Mouse (Mus musculus) liver, embryonic 12.5 days (tissue): Measurements from ENCODE around the gene Xirp2. TPM values are rescaled to one million over a fixed set of nuclear protein-coding genes. Genes with fewer than 3 reads are reported as not detected.
"Not testable (repeated sequence)": the region's sequence is repeated elsewhere in the genome, so short reads cannot be mapped to it uniquely, and the experiment has no call there.

ENCODE experiments used
- ATAC-seq: fragments of 200-750 bp; cut with Nextera tagmentation; 2 replicates; pipeline ENCODE4 v1.8.0; 2017; ENCODE audit warnings: moderate number of reproducible peaks, mild to moderate bottlenecking, moderate library complexity
- H3K27ac ChIP-seq: fragments of 300-500 bp; sonication (generic); 2 replicates; pipeline ENCODE4 v1.5.1; 2016; ENCODE audit warnings: mild to moderate bottlenecking
- H3K27me3 ChIP-seq: fragments of 300-500 bp; sonication (generic); replicated peaks from 2 replicates; pipeline ENCODE4 v1.6.1; 2016; ENCODE audit warnings: mild to moderate bottlenecking, moderate library complexity
- H3K36me3 ChIP-seq: fragments of 300-500 bp; sonication (generic); 2 replicates; pipeline ENCODE4 v1.6.1; 2016; ENCODE audit warnings: mild to moderate bottlenecking, moderate library complexity
- H3K4me1 ChIP-seq: fragments of 300-500 bp; sonication (generic); 2 replicates; pipeline ENCODE4 v1.6.1; 2016
- H3K4me2 ChIP-seq: fragments of 300-500 bp; sonication (generic); 2 replicates; pipeline ENCODE4 v1.6.1; 2016; ENCODE audit warnings: mild to moderate bottlenecking, moderate library complexity
- H3K4me3 ChIP-seq: fragments of 300-500 bp; sonication (generic); 2 replicates; pipeline ENCODE4 v1.5.1; 2016; ENCODE audit warnings: mild to moderate bottlenecking, moderate library complexity
- H3K9ac ChIP-seq: fragments of 300-500 bp; sonication (generic); 2 replicates; pipeline ENCODE4 v1.6.1; 2016; ENCODE audit warnings: mild to moderate bottlenecking, moderate library complexity
- H3K9me3 ChIP-seq: fragments of 300-500 bp; sonication (generic); replicated peaks from 2 replicates; pipeline ENCODE4 v1.6.1; 2016; ENCODE audit warnings: mild to moderate bottlenecking, moderate library complexity
- WGBS: fragments of 180-500 bp; shearing (Covaris S2); methylation state at CpG from one replicate; pipeline ENCODE4 v1.1.7; 2016; ENCODE audit not compliant: insufficient replicate concordance; 5-methylcytosine and 5-hydroxymethylcytosine counted together
- polyA plus RNA-seq: library from polyadenylated mRNA; unstranded; fragments of >200 nt; fragmentation: Nextera tagmentation; extraction: Ambion mirVana; gene quantifications from 2 replicates; pipeline ENCODE4 v1.2.1, GENCODE M21; 2016

Xirp2 gene
- not detected in 2 replicates for polyA plus RNA-seq

DNA sequence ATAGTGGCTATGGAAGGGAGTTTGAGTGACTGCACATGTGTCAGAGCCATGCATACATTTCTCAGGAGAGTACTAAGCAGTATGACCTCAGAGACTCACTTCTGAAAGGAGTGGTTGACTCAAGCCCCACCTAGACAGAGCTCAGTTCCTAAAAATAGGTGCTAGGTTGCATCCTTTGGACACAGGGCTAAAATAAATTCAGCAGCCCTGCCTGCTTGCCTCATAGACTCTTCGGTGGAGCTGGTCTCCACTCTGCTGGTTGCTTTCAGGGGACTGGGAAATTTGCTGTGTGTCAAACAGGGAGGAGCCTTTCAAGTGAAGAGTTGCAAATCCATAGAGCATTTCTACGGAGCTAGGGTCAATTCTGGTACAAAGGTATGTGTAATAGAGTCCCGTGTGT, at the start of gene Xirp2:
TSS of gene Xirp2 (plus strand) at position 223 of the 400 bp plus-strand sequence.
- Histone ChIP-seq H3K36me3 (no peaks in the 10 kb centered on the region), H3K9ac (no peak within 1 kb of the TSS), H3K9me3 (no peaks in the 10 kb centered on the region), H3K27ac (no peak within 1 kb of the TSS), H3K4me2 (no peak within 1 kb of the TSS), H3K27me3 (no peaks in the 10 kb centered on the region), H3K4me1 (no peaks in the 10 kb centered on the region), H3K4me3 (no peak within 1 kb of the TSS)
- 63% methylated on average over 3 of the region's 3 CpGs for WGBS
- ATAC-seq, result no peak

DNA sequence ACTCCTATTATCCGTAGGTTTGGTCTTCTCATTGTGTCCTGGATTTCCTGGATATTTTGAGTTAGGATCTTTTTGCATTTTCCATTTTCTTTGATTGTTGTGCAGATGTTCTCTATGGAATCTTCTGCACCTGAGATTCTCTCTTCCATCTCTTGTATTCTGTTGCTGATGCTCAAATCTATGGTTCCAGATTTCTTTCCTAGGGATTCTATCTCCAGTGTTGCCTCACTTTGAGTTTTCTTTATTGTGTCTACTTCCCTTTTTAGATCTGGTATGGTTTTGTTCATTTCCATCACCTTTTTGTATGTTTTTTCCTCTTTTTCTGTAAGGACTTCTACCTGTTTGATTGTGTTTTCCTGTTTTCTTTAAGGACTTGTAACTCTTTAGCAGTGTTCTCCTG, 32.4 kb upstream of the Xirp2 start, which contains the start of gene Gm21830:
TSS of gene Gm21830 (plus strand) at position 301 of the 400 bp plus-strand sequence.
- not testable (repeated sequence) for H3K36me3 ChIP-seq, H3K9ac ChIP-seq, H3K4me3 ChIP-seq, ATAC-seq, H3K9me3 ChIP-seq, H3K27me3 ChIP-seq, H3K27ac ChIP-seq, H3K4me1 ChIP-seq, H3K4me2 ChIP-seq
- no CpG with 5 or more reads among the region's 1 CpGs for WGBS

DNA sequence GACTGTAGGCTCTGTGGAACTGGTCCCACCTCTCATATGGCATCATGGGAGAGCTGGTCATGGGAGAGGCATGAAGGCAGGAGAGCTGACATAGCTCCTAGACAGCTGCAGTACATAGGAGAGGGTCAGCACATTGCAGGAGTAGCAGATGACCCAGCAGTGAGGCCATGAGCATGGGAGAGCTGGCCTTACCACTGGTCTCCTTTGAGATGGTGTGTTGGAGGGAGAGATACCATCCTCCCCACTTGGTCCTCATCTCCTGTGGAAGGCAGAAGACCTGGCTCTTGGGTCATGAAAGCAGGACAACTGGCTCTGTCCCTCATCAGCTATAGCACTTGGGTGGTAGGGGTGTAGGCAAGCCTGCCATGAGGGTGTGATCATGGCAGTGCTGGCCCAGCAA, 24.9 kb upstream of the Xirp2 start:
- Histone ChIP-seq H3K27ac (no peak overlapping the region), H3K4me3 (no peak overlapping the region), H3K4me2 (no peak overlapping the region), H3K27me3 (no peaks in the 10 kb centered on the region), H3K9ac (no peak overlapping the region), H3K4me1 (no peaks in the 10 kb centered on the region), H3K36me3 (no peaks in the 10 kb centered on the region), H3K9me3 (no peaks in the 10 kb centered on the region)
- no peak for ATAC-seq

DNA sequence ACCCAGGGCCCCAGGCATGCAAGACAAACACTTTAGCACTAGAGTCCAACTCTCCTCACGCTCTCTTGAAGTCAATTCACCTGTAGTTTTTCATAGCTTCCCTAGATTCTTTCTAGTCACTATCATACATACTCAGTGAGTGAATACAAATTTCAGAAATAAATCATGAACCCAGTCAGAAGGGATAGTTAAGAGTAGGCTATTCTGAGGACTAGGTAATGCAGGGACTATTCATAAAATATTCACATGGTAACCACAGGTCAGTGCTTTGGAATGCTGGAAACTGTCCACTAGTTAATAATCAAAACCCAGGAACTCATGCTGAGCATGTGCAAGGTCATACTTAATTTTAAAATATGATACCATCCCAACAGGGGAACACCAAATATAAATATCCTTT, 23.0 kb upstream of the Xirp2 start:
- H3K27me3 ChIP-seq, result no peaks in the 10 kb centered on the region
- no peaks in the 10 kb centered on the region for H3K36me3 ChIP-seq
- H3K4me1 ChIP-seq, result no peaks in the 10 kb centered on the region
- no peak overlapping the region for H3K4me3 ChIP-seq
- ATAC-seq, result no peak
- no peak overlapping the region for H3K27ac ChIP-seq
- 66% methylated on average over 1 of the region's 1 CpGs for WGBS
- no peak overlapping the region for H3K9ac ChIP-seq
- no peaks in the 10 kb centered on the region for H3K9me3 ChIP-seq
- H3K4me2 ChIP-seq, result no peak overlapping the region

DNA sequence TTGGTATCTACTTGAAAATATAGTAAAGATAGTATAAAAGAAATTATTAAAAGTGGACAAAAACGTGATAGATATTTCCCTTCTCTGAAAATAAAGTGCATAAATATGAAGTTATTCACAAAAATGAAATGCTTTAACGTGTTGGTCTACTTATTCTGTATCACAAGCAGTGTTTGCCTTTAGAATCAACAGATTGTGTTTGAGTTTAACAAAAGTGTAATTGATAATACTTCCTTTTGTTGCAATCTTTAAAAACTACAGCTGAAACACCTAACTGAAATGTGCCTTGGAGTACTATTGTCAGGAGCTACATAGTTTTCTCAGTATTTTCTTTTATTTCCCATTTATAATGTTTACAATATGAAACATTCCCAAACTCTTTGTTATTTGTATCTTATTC, 12.7 kb upstream of the Xirp2 start, which contains the start of gene Gm26727:
TSS of gene Gm26727 (minus strand) at position 101 of the 400 bp plus-strand sequence.
- Histone ChIP-seq H3K27me3 (no peaks in the 10 kb centered on the region), H3K36me3 (no peaks in the 10 kb centered on the region), H3K27ac (no peak within 1 kb of the TSS), H3K4me2 (no peak within 1 kb of the TSS), H3K9ac (no peak within 1 kb of the TSS), H3K4me3 (no peak within 1 kb of the TSS), H3K4me1 (no peaks in the 10 kb centered on the region), H3K9me3 (no peaks in the 10 kb centered on the region)
- ATAC-seq, result no peak
- 36% methylated on average over 2 of the region's 2 CpGs for WGBS

DNA sequence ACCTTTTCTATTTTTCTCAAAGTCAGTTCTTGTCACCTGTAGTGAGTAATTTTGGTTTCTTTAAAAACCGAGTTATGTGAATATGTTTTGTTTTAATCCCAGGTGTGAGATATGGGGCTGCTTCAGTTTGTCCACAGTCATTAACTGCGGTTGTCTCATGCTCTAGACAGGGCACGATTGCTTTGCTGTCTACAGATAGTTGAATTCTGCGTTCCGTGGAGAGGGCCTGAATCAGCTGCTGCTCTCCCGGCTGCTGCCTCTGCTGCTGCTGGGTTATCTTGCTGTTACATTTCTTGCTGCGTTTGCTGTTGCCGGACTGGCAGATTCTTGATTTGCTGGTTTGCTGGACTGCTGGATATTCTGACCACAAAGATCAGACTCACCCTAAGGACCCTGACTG, 7.5 kb upstream of the Xirp2 start:
- Histone ChIP-seq H3K27me3 (no peaks in the 10 kb centered on the region), H3K4me3 (no peak overlapping the region), H3K36me3 (no peaks in the 10 kb centered on the region), H3K27ac (no peak overlapping the region), H3K4me2 (no peak overlapping the region), H3K4me1 (no peaks in the 10 kb centered on the region), H3K9ac (no peak overlapping the region), H3K9me3 (no peaks in the 10 kb centered on the region)
- ATAC-seq, result peak; percentile 65
- WGBS, result 11% methylated on average over 8 of the region's 8 CpGs

DNA sequence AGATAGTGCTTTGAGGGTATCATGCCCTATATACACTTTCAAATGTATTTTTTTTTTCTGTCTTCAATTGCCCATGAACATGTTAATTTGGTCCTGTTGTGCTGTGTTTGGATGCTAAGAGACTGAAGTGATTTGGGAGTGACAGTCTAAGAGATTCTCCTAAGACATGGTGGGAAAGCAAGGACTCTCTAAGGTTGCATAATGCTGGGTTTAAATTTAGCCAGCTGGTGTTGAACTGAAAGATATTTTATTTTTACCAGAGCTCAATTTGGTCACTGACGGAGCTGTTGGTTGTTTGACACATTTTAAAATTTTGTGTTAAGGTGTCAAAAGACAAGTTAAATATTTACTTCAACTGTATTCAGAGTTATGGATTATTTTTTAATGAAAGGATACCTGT, 970 bp downstream of the Xirp2 start:
- Histone ChIP-seq H3K9ac (no peak overlapping the region), H3K4me3 (no peak overlapping the region), H3K36me3 (no peaks in the 10 kb centered on the region), H3K27ac (no peak overlapping the region), H3K9me3 (no peaks in the 10 kb centered on the region), H3K27me3 (no peaks in the 10 kb centered on the region), H3K4me1 (no peaks in the 10 kb centered on the region), H3K4me2 (no peak overlapping the region)
- ATAC-seq, result no peak
- WGBS, result 64% methylated on average over 1 of the region's 1 CpGs

DNA sequence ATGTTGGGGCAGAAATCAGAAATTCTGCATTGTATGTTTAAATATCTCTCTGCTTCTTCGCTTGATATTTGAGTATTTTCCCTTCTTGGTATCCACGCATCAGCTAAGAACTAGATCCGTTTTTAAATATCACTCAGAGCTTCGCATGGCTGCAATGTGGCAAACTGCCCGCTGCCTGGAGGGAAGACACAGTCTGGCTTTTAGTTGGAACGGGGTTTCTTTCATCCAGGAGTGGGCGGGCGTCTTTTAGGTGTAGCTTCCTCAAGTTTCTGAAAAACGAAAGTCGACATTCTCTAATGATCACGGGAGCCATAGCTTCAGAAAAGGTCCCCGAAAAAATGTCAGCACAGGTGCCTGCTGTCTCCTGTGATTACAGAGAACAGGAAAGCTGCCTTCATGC, 1.4 kb downstream of the Xirp2 start:
- Histone ChIP-seq H3K9ac (no peak overlapping the region), H3K9me3 (no peaks in the 10 kb centered on the region), H3K4me2 (no peak overlapping the region), H3K4me3 (no peak overlapping the region), H3K36me3 (no peaks in the 10 kb centered on the region), H3K27ac (no peak overlapping the region), H3K4me1 (no peaks in the 10 kb centered on the region), H3K27me3 (no peaks in the 10 kb centered on the region)
- ATAC-seq, result no peak
- 66% methylated on average over 12 of the region's 12 CpGs for WGBS

DNA sequence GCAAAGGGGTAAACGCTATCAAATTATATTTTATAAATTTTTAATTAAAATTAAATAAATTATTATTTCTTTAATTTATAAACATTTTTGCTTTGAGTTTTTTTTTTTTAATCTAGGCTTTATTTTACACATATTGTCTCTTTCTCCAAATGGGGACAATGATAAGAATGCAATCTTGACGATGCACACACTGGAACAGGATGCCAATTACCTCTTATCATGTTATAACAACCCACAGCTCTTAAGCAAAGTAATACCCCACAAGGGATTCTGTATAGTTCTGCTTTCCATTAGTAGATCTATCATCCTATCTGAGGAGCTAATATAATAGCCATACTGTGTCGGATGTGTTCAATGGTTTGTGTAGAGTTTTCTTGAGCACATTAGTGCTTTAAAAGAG, 15.1 kb downstream of the Xirp2 start:
- Histone ChIP-seq H3K27ac (no peak overlapping the region), H3K9me3 (no peaks in the 10 kb centered on the region), H3K4me1 (no peaks in the 10 kb centered on the region), H3K4me2 (no peak overlapping the region), H3K9ac (no peak overlapping the region), H3K36me3 (no peaks in the 10 kb centered on the region), H3K27me3 (no peaks in the 10 kb centered on the region), H3K4me3 (no peak overlapping the region)
- WGBS, result 46% methylated on average over 3 of the region's 3 CpGs
- no peak for ATAC-seq

DNA sequence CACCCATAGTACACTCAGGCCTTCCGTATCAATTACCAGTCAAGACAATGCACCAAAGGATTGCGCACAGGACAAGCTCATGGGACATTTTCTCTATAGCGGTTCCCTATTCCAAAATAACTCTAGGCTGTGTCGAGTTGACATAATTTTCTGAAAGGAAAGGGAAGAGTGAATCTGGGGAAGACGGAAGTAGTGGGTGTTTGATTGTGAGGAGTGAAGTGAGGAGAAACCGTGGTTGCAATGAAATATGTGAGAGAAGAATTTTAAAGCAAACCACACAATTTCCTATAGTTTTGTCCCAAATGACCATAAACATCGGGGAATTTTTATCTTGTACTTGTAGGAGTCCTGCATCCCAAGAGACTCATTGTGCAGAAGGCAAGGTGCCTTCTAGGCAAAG, 21.2 kb downstream of the Xirp2 start:
- no peak overlapping the region for H3K9ac ChIP-seq
- no peaks in the 10 kb centered on the region for H3K36me3 ChIP-seq
- no peak overlapping the region for H3K4me3 ChIP-seq
- 73% methylated on average over 7 of the region's 7 CpGs for whole genome bisulfite sequencing
- ATAC-seq, result no peak
- no peak overlapping the region for H3K27ac ChIP-seq
- no peaks in the 10 kb centered on the region for H3K4me1 ChIP-seq
- no peaks in the 10 kb centered on the region for H3K9me3 ChIP-seq
- H3K27me3 ChIP-seq, result no peaks in the 10 kb centered on the region
- H3K4me2 ChIP-seq, result no peak overlapping the region

DNA sequence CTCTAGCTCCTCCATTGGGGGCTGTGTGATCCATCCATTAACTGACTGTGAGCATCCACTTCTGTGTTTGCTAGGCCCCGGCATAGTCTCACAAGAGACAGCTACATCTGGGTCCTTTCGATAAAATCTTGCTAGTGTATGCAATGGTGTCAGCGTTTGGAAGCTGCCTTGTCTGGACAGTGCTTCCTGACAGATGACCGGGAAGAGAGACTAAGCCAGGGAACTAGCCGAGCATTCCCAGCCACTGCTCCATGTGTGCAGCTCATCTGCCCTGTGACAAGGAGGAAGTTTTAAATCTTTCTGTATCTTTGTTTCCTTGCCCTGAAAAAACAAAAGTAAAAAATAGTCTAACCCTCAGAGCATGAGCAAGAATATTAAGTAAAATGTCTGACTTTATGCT, 24.2 kb downstream of the Xirp2 start:
- 63% methylated on average over 5 of the region's 5 CpGs for WGBS

DNA sequence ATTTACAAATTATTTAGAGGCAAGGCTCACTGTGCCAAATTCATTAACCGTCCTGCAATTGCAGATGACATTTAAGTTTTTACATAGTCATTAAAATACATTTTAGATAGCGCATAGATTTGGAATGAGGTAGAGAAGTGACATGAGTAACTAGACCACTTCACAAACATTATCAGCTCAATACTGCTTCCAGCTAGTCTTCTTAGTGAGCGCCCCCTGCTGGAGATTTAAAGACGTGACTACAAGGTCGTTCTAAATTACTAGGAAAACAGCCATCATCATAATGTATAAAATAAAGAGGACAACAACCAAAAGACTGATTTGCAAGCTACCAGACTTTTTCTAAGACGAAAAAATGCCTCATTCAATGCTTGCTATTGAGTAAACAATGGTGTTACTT, 32.0 kb downstream of the Xirp2 start:
- no peak for ATAC-seq
- H3K4me2 ChIP-seq, result no peak overlapping the region
- no peaks in the 10 kb centered on the region for H3K36me3 ChIP-seq
- no peak overlapping the region for H3K4me3 ChIP-seq
- no peaks in the 10 kb centered on the region for H3K27me3 ChIP-seq
- H3K4me1 ChIP-seq, result no peaks in the 10 kb centered on the region
- H3K9ac ChIP-seq, result no peak overlapping the region
- WGBS, result 12% methylated on average over 6 of the region's 6 CpGs
- no peaks in the 10 kb centered on the region for H3K9me3 ChIP-seq
- H3K27ac ChIP-seq, result no peak overlapping the region

More for the DNA sequence above, 24.2 kb downstream of the Xirp2 start:
- H3K27me3 ChIP-seq, H3K4me3 ChIP-seq, H3K9ac ChIP-seq, H3K4me2 ChIP-seq, ATAC-seq, H3K36me3 ChIP-seq, H3K9me3 ChIP-seq, H3K4me1 ChIP-seq, H3K27ac ChIP-seq: not testable (repeated sequence)

DNA sequence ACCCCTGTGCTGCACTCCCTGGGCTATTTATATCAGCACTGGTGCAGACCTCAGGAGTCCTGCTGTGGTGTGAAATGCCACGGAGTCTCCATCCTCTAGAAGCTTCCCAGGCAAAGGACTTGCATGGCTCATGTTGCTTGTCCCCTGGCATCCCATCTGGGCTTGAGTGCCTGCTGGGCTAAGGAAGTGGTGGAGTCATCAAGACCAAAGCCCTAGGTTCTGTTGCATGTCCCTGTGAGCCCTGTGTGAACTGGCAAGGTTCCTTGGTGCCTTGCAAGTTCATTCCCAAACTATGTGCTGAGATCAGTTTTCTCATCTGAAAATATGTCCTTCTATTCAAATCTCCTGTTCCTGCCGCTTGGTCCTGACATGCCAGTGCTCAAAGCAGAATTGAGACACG, 35.2 kb downstream of the Xirp2 start:
- Histone ChIP-seq H3K36me3 (no peaks in the 10 kb centered on the region), H3K4me2 (no peak overlapping the region), H3K9ac (no peak overlapping the region), H3K9me3 (no peaks in the 10 kb centered on the region), H3K27me3 (no peaks in the 10 kb centered on the region), H3K4me3 (no peak overlapping the region), H3K27ac (no peak overlapping the region), H3K4me1 (no peaks in the 10 kb centered on the region)
- no peak for ATAC-seq
- WGBS, result 49% methylated on average over 3 of the region's 3 CpGs
